Mouse (Mus musculus): ENCODE results near the gene Sipa1l2. TPM values are rescaled to one million over a fixed set of nuclear protein-coding genes. Genes with fewer than 3 reads are reported as not detected.

The Sipa1l2 gene
- polyA plus RNA-seq, 1 experiment from 2014 or later: 17.2 TPM

Other genes with a start within 250 kb of the Sipa1l2 start
- gene Map10, start 100.0 kb upstream of the Sipa1l2 start, polyA plus RNA-seq (2015; fragmentation: Nextera tagmentation; extraction: Ambion mirVana): 6.4 and 6.7 TPM in 2 replicates
- gene Ntpcr, start 160.2 kb upstream of the Sipa1l2 start, polyA plus RNA-seq (2015; fragmentation: Nextera tagmentation; extraction: Ambion mirVana): 29.8 and 32.6 TPM in 2 replicates